Mouse (Mus musculus): ENCODE results near the gene Cdk5. TPM values are rescaled to one million over a fixed set of nuclear protein-coding genes. Genes with fewer than 3 reads are reported as not detected.

The Cdk5 gene
- polyA plus RNA-seq (2014; fragmentation: Illumina TruSeq; extraction: RNeasy Lipid Tissue Mini Kit (QIAGEN cat#74804); ENCODE audit: low read depth, low replicate concordance) = 11.4 TPM

DNA sequence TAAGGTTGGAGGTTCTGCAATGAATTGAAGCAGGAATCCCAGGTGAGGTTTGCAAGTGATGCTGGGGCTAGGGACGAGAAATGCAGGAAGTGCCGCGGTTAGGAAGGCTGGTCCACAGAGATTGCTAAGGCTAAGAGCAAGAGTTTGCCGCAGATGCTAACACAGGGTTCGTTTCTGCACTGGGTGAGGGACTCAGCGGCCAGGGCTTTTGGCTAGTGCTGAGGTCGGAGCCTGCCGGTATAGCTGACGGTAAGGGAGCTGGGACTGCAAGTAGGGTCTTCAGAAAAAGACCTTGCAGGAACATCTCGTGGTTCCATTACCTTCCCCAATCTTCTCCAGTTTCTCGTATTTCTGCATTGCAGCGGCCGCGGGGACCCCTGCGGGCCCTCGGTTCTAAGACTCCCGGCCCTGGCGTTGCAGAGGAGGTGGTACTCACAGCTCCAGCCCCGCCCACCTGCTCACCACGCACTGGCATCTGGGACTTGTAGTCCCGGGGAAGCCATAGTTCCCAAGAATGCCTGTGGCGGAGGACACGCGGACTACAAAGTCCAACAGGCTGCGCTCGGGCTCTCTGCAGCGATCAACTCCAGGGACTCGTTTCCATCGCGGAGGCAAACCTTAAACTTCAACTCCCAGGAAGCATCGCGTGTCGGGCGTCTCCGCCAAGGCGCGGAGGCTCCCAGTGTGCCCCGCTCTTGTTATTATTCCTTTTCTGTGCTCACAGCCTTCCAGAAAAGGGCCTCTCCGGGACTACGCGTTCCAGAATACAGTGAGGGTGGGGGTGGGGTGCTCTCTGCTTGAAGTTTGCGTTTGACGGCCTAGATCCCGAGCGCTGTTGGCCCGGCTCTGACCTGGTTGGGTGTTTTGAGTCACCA is at the start of gene Cdk5, which contains the start of gene Slc4a2:
TSS of gene Cdk5 (minus strand) at position 402 of the 875 bp plus-strand sequence.
TSS of gene Slc4a2 (plus strand) at position 709 of the 875 bp plus-strand sequence.

DNA sequence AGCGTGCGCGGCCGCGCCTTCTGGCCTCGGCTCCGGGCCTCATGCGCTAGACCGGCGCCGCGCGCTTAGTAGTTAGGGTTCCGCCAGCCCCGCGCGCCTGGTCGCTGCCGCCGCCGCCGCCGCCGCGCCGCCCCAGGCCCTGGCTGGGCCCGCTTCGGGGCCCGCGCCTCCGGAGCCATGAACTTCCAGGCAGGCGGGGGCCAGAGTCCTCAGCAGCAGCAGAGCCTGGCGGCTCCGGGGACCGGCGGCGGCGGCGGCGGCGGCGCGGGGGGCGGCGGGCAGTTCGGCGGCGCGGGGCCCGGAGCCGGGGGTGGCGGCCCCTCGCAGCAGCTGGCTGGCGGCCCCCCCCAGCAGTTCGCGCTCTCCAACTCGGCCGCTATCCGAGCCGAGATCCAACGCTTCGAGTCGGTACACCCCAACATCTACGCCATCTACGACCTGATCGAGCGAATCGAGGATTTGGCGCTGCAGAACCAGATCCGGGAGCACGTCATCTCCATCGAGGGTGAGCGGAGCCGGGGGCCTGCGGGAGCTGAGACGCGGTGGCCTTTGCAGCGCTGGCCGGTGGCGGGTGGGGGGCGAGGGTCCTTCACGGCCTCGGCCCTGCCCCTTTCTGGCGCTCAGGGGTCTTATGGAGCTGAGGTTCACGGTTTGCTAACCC is 28.8 kb upstream of the Cdk5 start, which contains the start of gene Agap3:
TSS of gene Agap3 (plus strand) at position 148 of the 661 bp plus-strand sequence.

DNA sequence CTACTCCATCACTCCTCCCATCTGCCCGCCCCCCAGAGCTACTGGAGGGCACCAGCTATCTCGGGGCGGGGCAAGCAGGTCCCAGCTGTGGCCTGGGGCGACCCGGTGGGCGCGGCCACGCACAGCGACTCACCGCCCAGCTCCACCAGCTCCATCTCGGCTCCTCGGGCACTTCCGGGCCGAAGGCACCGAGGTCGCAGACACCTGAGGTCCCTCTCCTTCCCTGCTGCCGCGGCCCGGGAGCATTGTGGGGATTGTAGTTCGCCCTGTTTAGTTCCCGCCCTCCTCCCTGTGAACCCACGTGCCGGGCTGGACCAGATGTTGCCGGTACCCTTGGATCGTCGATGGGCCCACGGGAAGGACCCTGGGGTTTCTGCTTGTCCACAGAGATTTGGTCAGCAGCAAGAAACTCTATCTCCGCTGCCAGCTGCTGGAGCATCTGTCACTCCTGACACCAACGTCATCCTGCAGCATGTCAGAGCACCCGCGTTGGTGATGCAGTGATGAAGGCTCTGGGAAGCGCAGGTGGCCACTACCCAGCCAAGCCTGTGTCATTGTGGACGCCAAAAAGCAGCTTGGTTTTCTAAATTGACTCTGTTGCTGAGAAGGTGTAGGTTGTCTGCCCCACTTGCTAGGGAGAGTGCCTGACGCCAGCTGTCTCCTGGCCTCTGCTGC is 24.4 kb upstream of the Cdk5 start, which contains the start of gene Tmub1:
TSS of gene Tmub1 (minus strand) at position 231 of the 675 bp plus-strand sequence.

DNA sequence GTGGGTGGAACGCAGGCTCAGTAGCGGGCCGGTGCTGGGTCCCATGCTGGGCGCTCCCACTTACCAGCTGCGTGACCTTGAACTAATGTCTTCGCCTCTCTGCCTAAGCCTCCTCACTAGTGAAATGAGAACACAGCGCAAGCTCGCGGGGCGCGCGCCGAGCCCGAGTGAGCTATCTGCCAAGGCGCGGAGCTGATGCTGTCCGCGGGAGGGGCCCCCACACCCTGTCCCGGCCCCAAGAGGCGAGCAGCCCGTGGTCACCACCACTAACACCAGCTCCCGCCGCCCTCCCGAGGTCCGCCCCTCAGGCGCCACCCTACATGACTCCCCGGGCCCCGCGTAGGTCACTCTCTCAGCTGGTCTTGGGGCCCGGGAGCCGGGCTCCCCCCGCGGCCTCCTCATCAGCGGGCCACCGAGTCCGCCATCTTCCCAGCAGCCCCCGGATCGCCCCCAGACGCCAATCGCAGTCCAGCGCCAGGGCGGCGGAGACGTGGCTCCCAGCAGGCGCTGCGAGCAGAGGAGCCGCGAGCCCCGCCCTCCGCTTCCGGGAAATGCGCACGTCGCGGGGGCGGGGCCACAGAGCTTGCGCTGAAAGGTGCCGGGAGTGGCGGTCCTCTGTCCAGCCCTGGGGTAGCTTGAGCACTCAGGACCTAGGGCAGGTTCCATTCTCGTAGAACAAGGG is 21.6 kb upstream of the Cdk5 start, which contains the start of gene Fastk:
TSS of gene Fastk (minus strand) at position 542 of the 682 bp plus-strand sequence.

DNA sequence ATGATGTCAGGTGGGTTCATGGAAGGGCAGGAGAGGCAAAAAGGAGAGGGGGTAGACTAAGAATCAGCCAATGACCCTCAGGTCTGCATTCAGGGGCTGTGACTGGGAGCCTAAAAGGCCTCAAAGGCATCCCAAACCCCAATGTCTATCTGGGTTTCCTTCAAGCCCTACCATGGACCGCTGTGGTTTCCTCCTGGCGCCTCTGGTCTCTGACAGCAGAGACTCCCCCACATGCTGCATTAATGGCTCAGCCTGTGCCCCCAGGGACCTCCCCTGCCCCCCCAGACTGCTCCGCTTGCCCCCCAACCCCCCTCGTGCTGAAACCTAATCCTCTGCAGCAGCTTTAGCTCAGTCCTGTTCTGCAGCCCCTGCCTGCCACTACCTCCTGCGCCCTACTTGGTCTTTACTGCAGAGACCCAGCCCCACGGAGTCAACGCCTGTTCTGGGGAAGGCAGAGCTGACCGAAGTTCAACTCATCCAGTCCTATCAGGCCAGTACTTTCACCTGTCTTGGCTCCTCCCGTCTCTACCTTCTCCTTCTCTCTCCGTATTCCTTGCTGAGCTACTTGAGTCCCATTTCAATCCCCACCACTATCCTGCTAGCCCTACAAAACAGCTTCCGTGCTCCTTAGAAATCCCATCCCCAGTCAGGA is 10.2 kb downstream of the Cdk5 start, which contains the start of gene Asic3:
TSS of gene Asic3 (plus strand) at position 351 of the 652 bp plus-strand sequence.

DNA sequence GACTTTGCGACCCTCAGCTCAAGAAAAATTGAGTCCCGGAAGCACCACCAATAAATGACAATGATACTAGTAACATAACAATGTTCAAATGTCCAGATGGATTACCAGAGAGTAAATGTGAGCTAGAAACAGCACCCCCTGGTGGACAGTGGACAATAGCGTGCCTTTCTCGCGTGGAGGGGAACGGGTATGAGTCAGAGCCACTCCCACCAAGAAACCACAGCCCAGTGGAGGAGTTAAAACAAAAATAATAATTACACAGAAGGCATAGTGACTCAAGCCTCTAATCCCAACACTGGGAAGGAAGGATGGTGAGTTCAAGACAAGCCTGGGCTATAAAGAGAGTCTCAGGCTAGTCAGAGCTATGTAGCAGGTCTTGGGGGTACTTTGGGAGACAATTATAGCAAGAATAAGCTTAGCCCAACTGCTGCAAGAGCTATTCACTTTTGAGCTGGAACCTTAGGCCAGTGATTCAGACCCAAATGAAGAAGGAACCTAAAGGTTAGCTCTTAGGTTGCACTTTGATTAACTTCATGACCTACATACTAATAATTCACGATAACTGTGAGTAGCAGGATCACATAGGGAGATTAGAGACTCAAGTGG is 29.8 kb downstream of the Cdk5 start, which contains the start of gene Abcb8:
TSS of gene Abcb8 (plus strand) at position 272 of the 606 bp plus-strand sequence.

DNA sequence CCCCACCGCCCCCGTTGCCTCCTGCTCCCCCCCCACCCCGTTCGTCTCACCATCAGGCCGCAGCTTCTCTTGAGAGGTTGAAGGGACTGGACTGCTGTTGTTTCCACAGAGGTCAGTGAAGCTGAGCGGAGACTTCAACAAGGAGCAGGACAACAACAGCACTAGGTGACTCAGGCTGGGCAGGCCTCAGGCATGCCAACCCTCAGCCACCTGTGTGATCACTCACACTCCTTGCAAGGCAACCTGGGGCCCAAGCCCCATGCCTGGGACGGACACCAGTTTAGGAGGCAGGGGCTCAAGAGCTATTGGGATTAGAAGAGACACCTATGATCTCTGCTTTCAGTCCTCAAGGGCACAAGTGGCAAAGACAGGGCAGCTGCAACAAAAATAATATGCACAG is 31.5 kb downstream of the Cdk5 start, which contains the start of gene Atg9b:
TSS of gene Atg9b (minus strand) at position 280 of the 400 bp plus-strand sequence.

Other genes starting within 250 kb of the Cdk5 start
- not detected for gene Kcnh2, start 71.9 kb downstream of the Cdk5 start, polyA plus RNA-seq (2014; fragmentation: Illumina TruSeq; extraction: RNeasy Lipid Tissue Mini Kit (QIAGEN cat#74804); ENCODE audit: low read depth, low replicate concordance)
- 0.19 TPM for gene Nos3, start 58.7 kb downstream of the Cdk5 start, polyA plus RNA-seq (2014; fragmentation: Illumina TruSeq; extraction: RNeasy Lipid Tissue Mini Kit (QIAGEN cat#74804); ENCODE audit: low read depth, low replicate concordance)
- gene Atg9b, start 31.4 kb downstream of the Cdk5 start, polyA plus RNA-seq (2014; fragmentation: Illumina TruSeq; extraction: RNeasy Lipid Tissue Mini Kit (QIAGEN cat#74804); ENCODE audit: low read depth, low replicate concordance) = not detected
- gene Abcb8, start 29.9 kb downstream of the Cdk5 start, polyA plus RNA-seq (2014; fragmentation: Illumina TruSeq; extraction: RNeasy Lipid Tissue Mini Kit (QIAGEN cat#74804); ENCODE audit: low read depth, low replicate concordance) = 3.7 TPM
- not detected for gene Asic3, start 10.1 kb downstream of the Cdk5 start, polyA plus RNA-seq (2014; fragmentation: Illumina TruSeq; extraction: RNeasy Lipid Tissue Mini Kit (QIAGEN cat#74804); ENCODE audit: low read depth, low replicate concordance)
- 4.2 TPM for gene Slc4a2, start 307 bp upstream of the Cdk5 start, polyA plus RNA-seq (2014; fragmentation: Illumina TruSeq; extraction: RNeasy Lipid Tissue Mini Kit (QIAGEN cat#74804); ENCODE audit: low read depth, low replicate concordance)
- gene Fastk, start 21.8 kb upstream of the Cdk5 start, polyA plus RNA-seq (2014; fragmentation: Illumina TruSeq; extraction: RNeasy Lipid Tissue Mini Kit (QIAGEN cat#74804); ENCODE audit: low read depth, low replicate concordance) = 6.2 TPM
- gene Tmub1, start 24.3 kb upstream of the Cdk5 start, polyA plus RNA-seq (2014; fragmentation: Illumina TruSeq; extraction: RNeasy Lipid Tissue Mini Kit (QIAGEN cat#74804); ENCODE audit: low read depth, low replicate concordance) = 0.82 TPM
- gene Agap3, start 28.6 kb upstream of the Cdk5 start, polyA plus RNA-seq (2014; fragmentation: Illumina TruSeq; extraction: RNeasy Lipid Tissue Mini Kit (QIAGEN cat#74804); ENCODE audit: low read depth, low replicate concordance) = 1.6 TPM
- not detected for gene Gbx1, start 103.7 kb upstream of the Cdk5 start, polyA plus RNA-seq (2014; fragmentation: Illumina TruSeq; extraction: RNeasy Lipid Tissue Mini Kit (QIAGEN cat#74804); ENCODE audit: low read depth, low replicate concordance)
- not detected for gene Asb10, start 117.4 kb upstream of the Cdk5 start, polyA plus RNA-seq (2014; fragmentation: Illumina TruSeq; extraction: RNeasy Lipid Tissue Mini Kit (QIAGEN cat#74804); ENCODE audit: low read depth, low replicate concordance)
- gene 4931409K22Rik, start 133.3 kb upstream of the Cdk5 start, polyA plus RNA-seq (2014; fragmentation: Illumina TruSeq; extraction: RNeasy Lipid Tissue Mini Kit (QIAGEN cat#74804); ENCODE audit: low read depth, low replicate concordance) = not detected
- 7.4 TPM for gene Abcf2, start 153.9 kb upstream of the Cdk5 start, polyA plus RNA-seq (2014; fragmentation: Illumina TruSeq; extraction: RNeasy Lipid Tissue Mini Kit (QIAGEN cat#74804); ENCODE audit: low read depth, low replicate concordance)
- gene Chpf2, start 163.2 kb upstream of the Cdk5 start, polyA plus RNA-seq (2014; fragmentation: Illumina TruSeq; extraction: RNeasy Lipid Tissue Mini Kit (QIAGEN cat#74804); ENCODE audit: low read depth, low replicate concordance) = 0.77 TPM
- gene Smarcd3, start 200.9 kb upstream of the Cdk5 start, polyA plus RNA-seq (2014; fragmentation: Illumina TruSeq; extraction: RNeasy Lipid Tissue Mini Kit (QIAGEN cat#74804); ENCODE audit: low read depth, low replicate concordance) = not detected